Mouse (Mus musculus): ENCODE measurements around the gene Eln. TPM values are rescaled to one million over a fixed set of nuclear protein-coding genes. Genes with fewer than 3 reads are reported as not detected.

Eln gene
- polyA plus RNA-seq, 1 experiment, result 12.2 TPM

DNA sequence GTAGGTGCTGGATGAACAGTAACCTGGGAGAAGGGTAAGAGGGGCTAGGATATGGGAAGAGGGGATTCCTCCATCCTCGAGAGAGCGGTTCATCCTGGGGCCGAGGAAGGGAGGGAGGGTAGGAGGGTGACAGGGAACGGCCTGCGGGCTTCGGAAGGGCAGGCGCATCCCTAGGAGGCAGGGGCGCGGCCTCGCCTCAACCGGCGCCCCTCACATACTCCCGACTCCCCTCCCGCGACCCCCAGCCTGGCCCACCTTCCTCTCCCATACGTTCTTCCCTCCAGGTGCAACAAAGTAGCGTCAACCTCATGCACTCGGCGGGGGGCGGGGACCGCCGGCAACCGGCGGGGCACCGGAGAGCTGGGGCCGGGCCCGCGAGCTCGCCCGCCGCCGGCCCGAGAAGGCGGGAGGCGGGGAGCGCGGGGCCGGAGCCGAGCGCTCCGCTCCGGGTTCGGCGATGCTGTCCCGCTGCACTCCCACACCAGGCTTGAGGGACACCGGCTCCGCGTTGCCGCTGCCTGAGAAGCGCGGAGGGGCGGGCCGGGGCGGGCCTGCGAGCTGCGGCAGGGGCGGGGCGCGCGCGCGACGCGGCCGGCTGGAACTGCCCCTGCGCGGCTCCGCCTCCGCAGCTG lies 58.9 kb downstream of the Eln start, which contains the start of gene Limk1:
Gene Limk1 (minus strand): TSS at position 513 of the 632 bp plus-strand sequence.
- no peak for DNase-seq (ENCODE audit: extremely low spot score in 1 of 2, low spot score in 1 of 2)

DNA sequence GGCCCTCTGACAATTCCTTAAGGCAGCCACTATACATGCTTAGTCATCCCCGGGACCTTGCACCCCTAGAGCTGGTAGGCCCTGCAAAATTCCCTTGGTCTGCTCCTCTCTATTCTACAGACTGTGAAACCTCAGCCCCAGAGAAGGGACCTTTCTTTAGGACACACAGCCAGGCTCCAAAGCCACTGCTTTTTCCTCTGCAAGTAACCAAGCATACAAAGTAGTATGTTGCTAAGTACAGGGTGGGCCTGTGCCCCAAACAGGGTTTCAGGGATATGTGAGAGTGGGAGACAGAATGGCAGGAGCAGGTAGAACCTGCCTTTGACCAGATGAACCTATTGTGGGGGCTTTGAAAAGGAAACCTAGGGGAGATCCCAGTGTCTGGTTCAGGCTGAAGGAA lies 59.9 kb downstream of the Eln start:
- no peak for DNase-seq (ENCODE audit: extremely low spot score in 1 of 2, low spot score in 1 of 2)

DNA sequence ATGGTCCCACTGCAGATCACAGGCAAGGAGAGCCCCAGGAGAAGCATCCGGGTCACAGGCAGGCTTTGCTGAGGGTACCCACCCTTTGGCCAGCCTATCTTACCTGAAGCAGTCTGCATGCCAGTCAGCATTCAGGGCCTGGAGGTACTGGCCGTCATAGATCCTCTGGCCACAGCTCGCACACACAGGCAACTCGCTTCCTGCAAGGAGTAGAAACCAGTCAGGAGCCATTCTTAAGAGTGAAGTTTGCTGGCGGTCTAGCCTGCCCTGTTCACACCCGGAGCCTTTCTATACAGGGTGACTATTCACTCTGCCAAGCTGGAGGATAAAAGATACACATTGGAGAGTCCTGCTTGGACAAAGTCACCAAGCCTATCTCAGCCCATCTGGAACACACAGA lies 60.6 kb downstream of the Eln start:
- DNase-seq (ENCODE audit: extremely low spot score in 1 of 2, low spot score in 1 of 2), result no peak

DNA sequence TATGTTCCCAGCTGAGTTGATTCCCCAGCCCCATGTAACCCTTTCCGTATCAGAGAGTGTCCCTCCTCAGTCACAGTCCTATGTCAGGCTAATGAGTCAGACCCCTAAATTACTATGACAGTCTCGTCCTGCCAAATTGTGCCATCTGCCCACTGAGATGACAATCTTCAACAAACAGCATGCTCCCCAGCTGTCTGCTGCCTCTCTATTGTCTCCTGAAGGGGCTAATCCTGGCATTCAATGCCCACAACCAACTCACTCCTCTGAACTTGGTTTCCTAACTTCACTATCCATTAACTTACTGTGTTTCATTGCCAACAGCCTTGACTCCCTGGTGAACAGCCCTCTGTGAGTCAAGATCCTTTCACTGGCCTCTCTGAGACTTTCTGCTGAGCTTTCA lies 62.7 kb downstream of the Eln start:
- no peak for DNase-seq (ENCODE audit: extremely low spot score in 1 of 2, low spot score in 1 of 2)

DNA sequence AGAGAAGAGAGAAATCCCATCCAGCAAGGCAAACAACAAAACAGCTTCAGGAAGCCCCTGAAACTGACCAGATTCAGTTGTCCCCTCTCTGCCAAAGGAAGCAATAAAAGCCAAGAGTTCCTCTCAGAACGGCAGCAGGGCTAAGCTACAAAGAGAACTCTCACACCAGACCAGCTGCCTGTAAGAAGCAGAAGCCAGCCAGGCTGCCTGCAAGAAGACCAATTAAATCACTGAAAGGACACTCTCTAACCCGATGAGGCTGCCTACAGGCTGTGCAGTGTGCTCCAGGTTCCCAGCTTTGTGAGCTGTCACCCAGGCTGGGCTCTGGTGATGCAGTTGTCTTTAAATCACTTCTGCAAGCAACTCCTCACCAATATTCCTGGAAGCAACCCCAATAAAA lies 63.3 kb downstream of the Eln start:
- no peak for DNase-seq (ENCODE audit: extremely low spot score in 1 of 2, low spot score in 1 of 2)

DNA sequence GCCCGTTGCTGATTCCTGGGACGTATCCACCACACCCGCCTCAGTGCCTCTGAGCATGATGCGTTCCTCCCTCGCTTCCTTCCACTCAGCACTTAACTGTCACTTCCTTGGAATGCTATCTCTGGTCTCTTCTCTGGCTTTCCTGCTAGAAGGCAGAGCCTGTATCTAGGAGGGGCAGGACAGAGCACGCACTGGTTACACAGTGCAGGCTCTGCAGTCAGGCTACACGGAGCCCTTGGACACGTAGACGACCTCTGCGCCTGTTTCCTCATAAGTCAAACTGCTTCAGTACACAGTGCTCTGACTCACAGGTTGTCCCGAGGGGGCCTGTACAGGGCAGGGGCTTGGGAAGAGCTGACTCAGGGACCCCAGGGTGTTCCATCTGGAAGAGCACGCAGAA lies 66.9 kb downstream of the Eln start:
- DNase-seq (ENCODE audit: extremely low spot score in 1 of 2, low spot score in 1 of 2), result no peak

DNA sequence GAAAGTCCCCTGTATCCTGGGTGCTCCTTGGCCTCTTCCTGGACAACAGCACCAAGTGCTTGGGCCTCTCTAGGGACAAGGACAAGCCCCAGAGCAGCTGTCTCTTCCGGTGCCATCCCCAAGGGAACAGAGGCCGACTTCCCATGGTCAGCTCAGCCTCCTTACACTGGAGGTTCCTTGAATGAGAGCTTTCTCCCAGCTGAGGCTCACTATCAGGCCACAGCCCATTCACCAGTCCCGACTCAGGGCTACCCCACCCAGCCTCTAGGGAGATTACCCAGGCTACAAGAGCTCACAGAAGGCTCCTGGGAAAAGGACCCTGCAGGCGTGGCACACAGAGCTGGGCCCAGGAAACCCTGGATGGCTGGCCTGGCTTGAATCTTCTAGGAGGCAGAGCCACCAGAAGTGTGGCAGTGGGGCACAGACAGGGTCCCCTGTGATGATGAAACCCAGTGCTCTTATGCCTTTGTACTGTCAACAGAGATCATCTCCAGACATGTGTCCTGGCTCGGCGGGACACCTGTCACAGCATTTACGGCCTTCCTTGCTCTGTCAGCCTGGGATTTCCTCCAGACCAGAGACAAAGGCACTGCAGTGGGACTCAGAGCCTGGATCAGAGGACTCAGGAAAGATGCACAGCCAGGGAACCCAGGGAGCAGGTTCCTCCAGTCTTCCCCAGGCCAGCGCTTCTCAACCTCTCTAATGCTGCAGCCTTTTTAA lies 68.1 kb downstream of the Eln start:
- DNase-seq (ENCODE audit: extremely low spot score in 1 of 2, low spot score in 1 of 2), result no peak

DNA sequence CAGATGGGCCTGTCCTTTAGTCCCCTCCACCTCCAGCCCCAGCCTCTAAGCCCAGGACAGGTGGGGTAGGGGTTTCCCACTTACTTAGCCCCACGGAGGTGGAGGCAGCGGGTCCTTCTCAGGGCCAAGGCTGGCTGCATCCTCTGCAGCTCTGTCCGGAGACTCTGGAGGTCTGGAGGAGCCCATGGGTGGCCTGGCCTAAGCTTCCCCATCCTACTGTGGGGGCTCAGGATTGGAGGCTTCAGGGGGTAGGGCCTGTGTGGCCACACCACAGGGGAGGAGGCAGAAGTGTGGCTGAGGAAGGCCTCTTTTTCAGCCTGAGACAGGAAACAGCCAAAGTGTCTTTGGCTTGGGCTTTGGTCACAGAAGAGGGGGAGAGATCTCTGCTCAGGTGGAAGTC lies 69.1 kb downstream of the Eln start:
- no peak for DNase-seq (ENCODE audit: extremely low spot score in 1 of 2, low spot score in 1 of 2)

DNA sequence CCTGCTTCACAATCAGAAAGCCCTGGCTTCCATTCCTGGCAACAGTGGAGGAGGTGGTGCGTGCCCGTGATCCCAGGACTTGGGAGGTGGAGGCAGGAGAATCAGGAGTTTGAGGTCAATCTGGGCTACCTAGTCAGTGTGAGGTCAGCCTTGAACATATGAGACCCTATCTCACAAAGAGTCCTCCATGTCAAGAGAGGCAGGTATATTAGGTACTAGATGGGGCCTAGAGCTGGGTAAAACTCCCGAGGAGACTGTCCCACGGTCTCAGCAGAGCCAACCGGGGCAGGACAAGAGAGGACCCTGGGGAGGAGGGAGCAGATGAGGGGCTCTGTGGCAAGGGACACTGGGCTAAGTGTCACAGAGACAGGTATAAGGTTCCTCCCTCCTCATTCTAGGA lies 69.6 kb downstream of the Eln start:
- DNase-seq (ENCODE audit: extremely low spot score in 1 of 2, low spot score in 1 of 2), result no peak

DNA sequence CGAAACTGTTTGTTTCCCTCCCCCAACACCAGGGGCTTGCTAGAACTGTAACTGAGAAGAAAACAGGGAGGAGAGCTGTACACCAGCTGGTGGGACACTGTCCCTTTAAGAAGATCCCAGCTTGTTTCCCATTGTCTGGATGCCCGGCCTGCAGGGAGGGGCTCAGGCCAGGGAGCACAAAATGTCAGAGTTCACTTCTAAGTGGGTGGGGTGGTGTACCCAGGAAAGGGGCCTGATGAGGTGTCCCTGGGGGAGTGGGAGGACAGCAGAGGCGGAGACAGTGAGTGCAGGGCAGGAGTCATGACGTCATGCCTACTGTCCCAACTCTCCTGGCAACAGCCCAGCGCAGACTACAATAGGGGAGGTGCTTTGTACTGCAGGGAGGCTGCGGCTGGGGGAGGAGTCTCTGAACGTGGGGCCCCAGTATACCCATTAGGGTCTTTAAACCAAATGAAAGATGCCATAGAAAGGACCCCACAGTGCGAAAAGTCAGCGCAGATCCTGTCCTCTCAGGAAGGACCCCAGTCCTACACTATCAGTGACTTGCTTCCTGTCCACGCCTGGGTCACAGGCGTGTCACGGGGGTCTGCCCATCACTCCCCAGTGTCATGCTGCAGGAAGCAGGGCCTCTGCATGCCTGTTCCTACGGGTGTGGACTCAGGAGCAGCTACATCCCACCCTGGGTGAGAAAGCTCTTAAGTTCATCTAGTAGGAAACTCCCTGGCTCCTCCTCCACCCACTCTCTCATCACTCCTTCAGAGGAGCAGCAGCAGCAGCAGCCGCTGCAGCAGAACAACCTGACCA lies 71.0 kb downstream of the Eln start:
- DNase-seq (ENCODE audit: extremely low spot score in 1 of 2, low spot score in 1 of 2), result peak in 1 of 2 experiments; percentile 58

DNA sequence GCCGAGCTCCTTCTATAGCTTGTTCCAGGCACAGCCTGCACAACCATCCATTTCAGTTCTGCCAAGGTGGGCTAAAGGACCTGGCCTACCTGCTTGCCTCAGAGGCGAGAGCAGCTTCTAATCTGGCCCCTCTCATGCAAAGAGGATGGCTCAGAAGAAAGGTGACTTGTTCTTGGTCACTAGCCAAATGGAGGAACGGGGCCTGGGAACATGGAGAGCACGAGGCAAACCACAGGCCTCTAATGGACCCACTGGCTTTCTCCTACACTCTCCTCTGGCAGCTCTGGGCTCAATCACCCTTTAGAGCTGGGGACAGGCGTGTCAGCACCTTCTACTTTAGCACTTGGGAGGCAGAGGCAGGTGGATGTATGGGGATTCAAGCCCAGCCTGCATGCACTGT lies 72.1 kb downstream of the Eln start:
- DNase-seq (ENCODE audit: extremely low spot score in 1 of 2, low spot score in 1 of 2), result no peak

DNA sequence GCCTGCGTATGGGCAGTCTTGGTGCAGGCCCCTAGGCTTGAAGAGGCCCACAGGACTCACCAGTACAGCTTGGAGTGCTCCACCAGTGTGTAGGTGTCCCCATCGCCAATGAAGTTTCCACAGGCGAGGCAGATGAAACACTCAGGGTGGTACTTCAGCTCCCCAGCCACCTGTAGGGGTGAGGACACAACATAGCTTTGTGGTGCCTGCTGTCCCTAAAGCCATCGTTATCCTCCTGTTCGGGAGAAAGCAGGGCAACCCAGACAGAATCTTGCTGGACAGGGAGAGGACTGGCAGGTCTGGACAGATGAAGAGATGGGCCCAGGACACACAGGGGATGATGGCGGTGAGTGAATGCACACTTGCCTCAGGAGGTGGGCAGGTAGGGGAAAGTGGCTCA lies 74.5 kb downstream of the Eln start:
- DNase-seq (ENCODE audit: extremely low spot score in 1 of 2, low spot score in 1 of 2), result no peak

DNA sequence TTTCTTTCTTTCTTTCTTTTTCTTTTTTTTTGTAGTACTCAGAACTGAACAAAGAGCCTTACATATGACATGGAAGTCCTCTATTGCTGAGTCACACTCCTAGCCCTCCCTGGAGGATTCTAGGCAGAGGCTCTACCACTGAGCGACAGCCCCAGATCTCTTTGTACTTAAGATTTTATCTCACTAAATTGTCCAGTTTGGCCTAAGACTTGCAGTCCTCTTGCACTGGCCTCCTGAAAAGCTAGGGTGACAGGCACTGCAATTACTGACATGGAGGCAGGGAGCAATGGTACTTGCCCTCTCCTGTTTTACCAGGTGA lies 75.0 kb downstream of the Eln start:
- DNase-seq (ENCODE audit: extremely low spot score in 1 of 2, low spot score in 1 of 2), result no peak

DNA sequence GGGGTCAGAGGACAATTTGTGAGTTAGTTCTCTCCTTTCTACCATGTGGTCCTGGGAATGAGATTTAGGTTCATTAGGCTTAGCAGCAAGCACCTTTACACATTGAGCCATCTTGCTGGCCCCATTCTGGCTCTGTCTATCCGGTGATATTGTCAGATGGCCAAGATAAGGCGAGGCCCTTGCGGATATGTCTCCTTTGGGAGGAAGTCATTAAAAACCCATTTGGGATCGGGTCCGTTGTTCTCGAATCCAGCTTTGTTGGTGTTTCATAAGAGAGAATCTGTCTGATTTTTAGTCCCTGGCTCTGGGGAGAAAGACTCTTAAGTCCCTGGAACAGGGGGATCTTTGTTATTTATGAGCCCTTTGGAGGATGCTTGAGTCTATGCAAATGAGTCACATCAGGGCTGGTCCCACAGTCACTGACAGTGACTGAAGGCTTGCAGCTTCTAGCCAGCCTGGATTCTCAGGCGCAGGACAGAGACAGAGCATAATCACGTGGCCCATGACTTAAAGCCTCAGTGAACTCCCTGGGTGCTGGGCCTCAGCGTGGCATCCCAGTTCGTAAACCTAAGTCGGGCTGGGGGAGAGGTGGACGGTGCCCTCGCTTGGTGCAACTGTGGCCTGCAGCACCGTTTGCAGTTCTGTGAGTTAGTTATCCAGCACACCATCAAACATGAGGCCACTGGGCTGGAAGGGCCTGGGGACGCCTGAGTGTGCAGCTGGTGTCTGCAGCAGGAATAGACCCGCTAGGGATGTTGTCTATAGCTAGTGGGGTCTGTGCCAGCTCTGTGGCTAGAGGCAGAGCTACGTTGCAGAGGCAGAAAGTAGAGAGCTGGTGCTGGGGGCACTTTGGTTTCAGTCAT lies 75.6 kb downstream of the Eln start:
- no peak for DNase-seq (ENCODE audit: extremely low spot score in 1 of 2, low spot score in 1 of 2)

DNA sequence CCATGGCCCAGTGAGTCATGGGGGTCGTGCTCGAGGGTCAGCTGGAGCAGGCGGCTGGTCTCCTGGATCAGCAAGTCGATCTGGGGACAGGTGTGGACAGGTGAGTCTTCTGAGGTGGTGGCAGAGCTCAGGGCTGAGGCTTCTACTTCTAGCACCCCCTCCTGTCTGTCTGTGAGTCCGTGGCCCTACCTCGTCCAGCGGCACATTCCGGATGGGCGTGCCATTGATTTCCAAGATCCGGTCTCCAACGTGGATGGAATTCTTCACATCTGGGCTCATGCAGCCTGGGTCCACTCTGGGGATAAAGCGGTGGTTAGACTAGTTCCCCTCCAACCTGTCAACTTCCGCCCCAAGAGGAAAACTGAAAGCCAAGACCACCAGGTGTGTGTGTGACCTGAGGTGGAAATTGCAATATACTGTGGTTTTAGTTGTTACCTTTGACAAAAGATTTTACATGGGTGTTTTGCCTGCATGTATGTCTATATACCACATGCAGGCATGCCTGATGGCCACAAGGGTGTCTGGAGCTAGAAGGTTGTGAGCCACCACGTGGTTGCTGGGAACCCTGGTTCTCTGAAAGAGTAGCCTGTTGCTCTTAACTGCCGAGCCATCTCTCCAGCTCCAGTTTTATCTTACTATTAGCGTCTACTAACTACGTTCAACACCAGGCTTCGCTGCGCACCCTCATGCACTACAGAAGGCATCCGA lies 78.0 kb downstream of the Eln start:
- no peak for DNase-seq (ENCODE audit: extremely low spot score in 1 of 2, low spot score in 1 of 2)

DNA sequence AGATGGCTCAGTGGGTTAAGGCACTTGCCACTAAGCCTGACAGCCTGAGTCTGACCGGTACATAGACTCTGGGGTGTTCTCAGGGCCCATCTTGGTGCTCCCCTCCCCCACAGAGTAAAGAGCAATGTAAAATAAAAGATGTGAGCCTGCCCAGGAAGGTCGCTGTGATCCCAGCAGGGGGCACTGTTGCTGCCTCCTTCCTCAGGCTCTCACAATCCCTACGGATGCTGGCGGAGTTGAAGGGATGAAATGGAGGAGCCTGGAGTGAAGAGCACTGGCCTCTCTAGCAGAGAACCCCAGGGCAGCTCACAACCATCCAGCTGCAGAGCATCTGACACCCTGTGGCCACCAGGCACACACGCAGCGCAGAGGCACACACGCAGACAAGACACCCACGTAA lies 78.6 kb downstream of the Eln start:
- peak in 1 of 2 experiments; percentile 57 for DNase-seq (ENCODE audit: extremely low spot score in 1 of 2, low spot score in 1 of 2)

DNA sequence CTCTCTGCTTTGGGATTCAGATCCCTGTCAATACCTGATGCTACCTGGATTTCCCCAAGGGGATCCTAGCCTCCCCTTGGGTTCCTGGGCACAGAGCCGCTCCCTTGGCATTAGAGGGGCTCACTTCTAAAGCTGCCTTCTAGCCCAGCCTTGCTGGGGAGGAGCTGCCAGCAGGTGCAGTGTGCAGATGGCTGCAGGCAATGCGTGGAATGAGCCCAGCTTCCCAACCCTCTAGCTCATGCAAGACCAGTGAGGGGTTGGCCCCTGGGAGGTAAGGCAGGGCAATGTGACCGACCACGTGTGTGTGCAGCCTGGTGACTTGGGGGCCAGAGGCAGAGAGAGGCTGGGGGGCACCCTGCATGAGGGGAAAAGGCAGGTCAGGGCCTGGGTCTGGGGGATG lies 90.4 kb downstream of the Eln start:
- no peak for DNase-seq (ENCODE audit: extremely low spot score in 1 of 2, low spot score in 1 of 2)

Measured in frontal cortex, adult 2 months (tissue).